Mouse (Mus musculus) liver, adult 2 months (tissue): ENCODE data around the gene Lcn9.

Experiments used
- CTCF ChIP-seq: fragments of 200-500 bp; IDR thresholded peaks from 2 replicates; pipeline ENCODE4 v1.5.1; 2011; ENCODE audit warnings: low read depth, low read length, control low read depth
- POLR2A ChIP-seq: fragments of 200-500 bp; IDR thresholded peaks from 2 replicates; pipeline ENCODE4 v1.6.1; 2011; ENCODE audit warnings: low read length, control low read depth; ENCODE audit not compliant: insufficient read depth; ENCODE audit errors: extremely low read depth

DNA sequence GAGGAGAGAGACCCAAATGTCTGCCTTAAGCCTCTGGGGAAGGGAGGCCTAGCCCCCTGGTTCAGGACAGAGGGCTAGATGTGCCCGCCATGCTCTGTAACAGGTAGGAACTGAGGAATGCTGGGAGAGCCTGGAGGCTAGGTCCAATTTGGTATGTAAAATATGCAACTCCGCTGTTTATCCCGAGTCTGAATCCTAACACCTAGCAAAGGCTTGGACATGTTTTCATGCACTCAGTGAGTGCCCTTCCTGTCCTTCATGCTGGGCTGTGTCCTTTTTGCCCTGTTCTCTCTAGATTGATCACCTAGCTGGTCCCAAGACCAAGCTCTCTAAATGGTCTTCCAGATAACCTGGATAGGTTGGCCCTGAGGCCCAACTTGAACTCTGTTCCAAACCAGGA, 36.9 kb downstream of the Lcn9 start:
- TF ChIP-seq CTCF: no peak
- TF ChIP-seq POLR2A: no peak
